Mouse (Mus musculus) gastrocnemius, adult 8-10 months (tissue): Measurements from ENCODE around the gene 1600015I10Rik. TPM values are rescaled to one million over a fixed set of nuclear protein-coding genes. Genes with fewer than 3 reads are reported as not detected.
"Not testable (repeated sequence)": the region's sequence is repeated elsewhere in the genome, so short reads cannot be mapped to it uniquely, and the experiment has no call there.

Experiments
- DNase-seq, 2 experiments: peaks; one replicate each; pipeline ENCODE4 v3.0.0; 2022; ENCODE audit warnings: low spot score in 2 of 2
- total RNA-seq, 4 experiments: library from RNA; stranded (reverse); gene quantifications; 2 replicates each; pipeline ENCODE4 v1.2.4; 2022

1600015I10Rik gene
- total RNA-seq, 4 experiments from 2014 or later, result not detected

GRCm38 (mm10) chr6:48966696-48967095, 37.0 kb downstream of the 1600015I10Rik start:
- DNase-seq, result not testable (repeated sequence)

GRCm38 (mm10) chr6:48967868-48968267, 38.2 kb downstream of the 1600015I10Rik start:
- no peak for DNase-seq

GRCm38 (mm10) chr6:48974663-48975062, 45.0 kb downstream of the 1600015I10Rik start, which contains the start of gene Doxl2:
Doxl2 (plus strand) TSS chr6:48974963.
- no peak for DNase-seq

- no peak for DNase-seq
Observed at GRCm38 (mm10) chr6:48979616-48980015, 49.9 kb downstream of the 1600015I10Rik start.

- DNase-seq, result no peak
Observed at GRCm38 (mm10) chr6:48982305-48982704, 52.6 kb downstream of the 1600015I10Rik start.

Other genes starting within 250 kb of the 1600015I10Rik start
- 1 to 10 TPM; 2.5 to 4.5 (median 3.9) TPM for gene Gimap4, start 245.3 kb upstream of the 1600015I10Rik start, total RNA-seq
- gene Gimap6, start 221.7 kb upstream of the 1600015I10Rik start, total RNA-seq, result 1 to 10 TPM; 8.4 to 9.9 (median 9.1) TPM
- 1 to 10 TPM in 3 of 4 experiments, not detected in 1; 1.2 to 2.4 (median 1.4) TPM for gene Gm28053, start 211.3 kb upstream of the 1600015I10Rik start, total RNA-seq
- not detected for gene Gimap7, start 211.3 kb upstream of the 1600015I10Rik start, total RNA-seq
- gene Gimap1, start 190.8 kb upstream of the 1600015I10Rik start, total RNA-seq, result 1 to 10 TPM; 1.5 to 3.1 (median 2.2) TPM
- 1 to 10 TPM in 3 of 4 experiments, under 1 TPM in 1; 0.82 to 1.5 (median 1.2) TPM for gene Gimap5, start 183.7 kb upstream of the 1600015I10Rik start, total RNA-seq
- not detected for gene Gimap3, start 159.0 kb upstream of the 1600015I10Rik start, total RNA-seq
- gene Tmem176a, start 89.0 kb upstream of the 1600015I10Rik start, total RNA-seq, result 1 to 10 TPM; 1.3 to 4.8 (median 2.7) TPM
- 10 to 100 TPM in 1 of 4 experiments, 1 to 10 TPM in 3; 4.1 to 10.1 (median 7.2) TPM for gene Tmem176b, start 88.4 kb upstream of the 1600015I10Rik start, total RNA-seq
- gene Aoc1, start 57.0 kb upstream of the 1600015I10Rik start, total RNA-seq, result not detected
- not detected for gene Doxl2, start 45.1 kb downstream of the 1600015I10Rik start, total RNA-seq
- gene Svs1, start 57.0 kb downstream of the 1600015I10Rik start, total RNA-seq, result not detected
- gene Gpnmb, start 106.7 kb downstream of the 1600015I10Rik start, total RNA-seq, result 1 to 10 TPM; 1.1 to 3.6 (median 1.7) TPM
- gene Malsu1, start 143.9 kb downstream of the 1600015I10Rik start, total RNA-seq, result 10 to 100 TPM; 42.6 to 60.3 (median 52.1) TPM